Mouse (Mus musculus): Measurements from ENCODE around the gene Ndufa3. TPM values are rescaled to one million over a fixed set of nuclear protein-coding genes. Genes with fewer than 3 reads are reported as not detected.
A peak's percentile ranks its signal among the peaks of the same experiment; 100 is the strongest.

The Ndufa3 gene
- polyA plus RNA-seq, 1 experiment from 2014 or later, result 516 TPM

- Histone ChIP-seq H3K36me3 (ENCODE audit: insufficient read depth, low read length) (peaks cover 28% of the 10 kb centered on the region), H3K9ac (replicated peaks; ENCODE audit: low read length) (peak overlapping the region; percentile 88), H3K27me3 (ENCODE audit: insufficient read depth, low read length) (no peaks in the 10 kb centered on the region), H3K4me1 (ENCODE audit: insufficient read depth, low read length) (peaks cover 22% of the 10 kb centered on the region), H3K9me3 (ENCODE audit: low read length) (no peaks in the 10 kb centered on the region), H3K27ac (ENCODE audit: low read length) (no peak overlapping the region), H3K4me2 (replicated peaks; ENCODE audit: low read depth, low read length) (peak overlapping the region; percentile 95), H3K4me3 (ENCODE audit: low read length) (peak overlapping the region; percentile 71)
- ATAC-seq (ENCODE audit: low FRiP score, low TSS enrichment), result peak; percentile 23; the same call in 1 of the 2 replicates
- 57% methylated on average over 3 of the region's 3 CpGs for WGBS
Observed at GRCm38 (mm10) chr7:3630478-3630815, 13.3 kb downstream of the Ndufa3 start.

GRCm38 (mm10) chr7:3643412-3643811, 26.2 kb downstream of the Ndufa3 start:
- H3K36me3 ChIP-seq (ENCODE audit: insufficient read depth, low read length), result peaks cover 30% of the 10 kb centered on the region
- H3K4me3 ChIP-seq (ENCODE audit: low read length), result no peak overlapping the region
- no peaks in the 10 kb centered on the region for H3K9me3 ChIP-seq (ENCODE audit: low read length)
- no peak overlapping the region for H3K9ac ChIP-seq (replicated peaks; ENCODE audit: low read length)
- no peaks in the 10 kb centered on the region for H3K27me3 ChIP-seq (ENCODE audit: insufficient read depth, low read length)
- H3K27ac ChIP-seq (ENCODE audit: low read length), result no peak overlapping the region
- 69% methylated on average over 5 of the region's 5 CpGs for WGBS
- peak overlapping the region; percentile 67; the same call in 1 of the 2 replicates for H3K4me2 ChIP-seq (replicated peaks; ENCODE audit: low read depth, low read length)
- ATAC-seq (ENCODE audit: low FRiP score, low TSS enrichment), result no peak
- peaks cover 30% of the 10 kb centered on the region for H3K4me1 ChIP-seq (ENCODE audit: insufficient read depth, low read length)

- Histone ChIP-seq H3K9ac (replicated peaks; ENCODE audit: low read length) (peak overlapping the region; percentile 42), H3K36me3 (ENCODE audit: insufficient read depth, low read length) (peaks cover 26% of the 10 kb centered on the region), H3K4me3 (ENCODE audit: low read length) (peak overlapping the region; percentile 76), H3K4me1 (ENCODE audit: insufficient read depth, low read length) (peaks cover 34% of the 10 kb centered on the region), H3K9me3 (ENCODE audit: low read length) (no peaks in the 10 kb centered on the region), H3K4me2 (replicated peaks; ENCODE audit: low read depth, low read length) (peak overlapping the region; percentile 67), H3K27ac (ENCODE audit: low read length) (no peak overlapping the region), H3K27me3 (ENCODE audit: insufficient read depth, low read length) (no peaks in the 10 kb centered on the region)
- ATAC-seq (ENCODE audit: low FRiP score, low TSS enrichment), result no peak
- WGBS, result 16% methylated on average over 9 of the region's 9 CpGs
Observed at GRCm38 (mm10) chr7:3643843-3644242, 26.7 kb downstream of the Ndufa3 start.

- H3K4me1 ChIP-seq (ENCODE audit: insufficient read depth, low read length), result peaks cover 34% of the 10 kb centered on the region
- ATAC-seq (ENCODE audit: low FRiP score, low TSS enrichment), result no peak
- peak overlapping the region; percentile 42 for H3K9ac ChIP-seq (replicated peaks; ENCODE audit: low read length)
- peak overlapping the region; percentile 73 for H3K27ac ChIP-seq (ENCODE audit: low read length)
- H3K27me3 ChIP-seq (ENCODE audit: insufficient read depth, low read length), result no peaks in the 10 kb centered on the region
- peak overlapping the region; percentile 76 for H3K4me3 ChIP-seq (ENCODE audit: low read length)
- WGBS, result under 1% methylated on average over 11 of the region's 11 CpGs
- peaks cover 22% of the 10 kb centered on the region for H3K36me3 ChIP-seq (ENCODE audit: insufficient read depth, low read length)
- no peaks in the 10 kb centered on the region for H3K9me3 ChIP-seq (ENCODE audit: low read length)
- peak overlapping the region; percentile 67 for H3K4me2 ChIP-seq (replicated peaks; ENCODE audit: low read depth, low read length)
Observed at GRCm38 (mm10) chr7:3644348-3644671, 27.1 kb downstream of the Ndufa3 start.

- no peaks in the 10 kb centered on the region for H3K27me3 ChIP-seq (ENCODE audit: insufficient read depth, low read length)
- H3K36me3 ChIP-seq (ENCODE audit: insufficient read depth, low read length), result peaks cover 16% of the 10 kb centered on the region
- peak within 1 kb of the TSS; percentile 91 for H3K4me2 ChIP-seq (replicated peaks; ENCODE audit: low read depth, low read length)
- peak within 1 kb of the TSS; percentile 99 for H3K9ac ChIP-seq (replicated peaks; ENCODE audit: low read length)
- H3K9me3 ChIP-seq (ENCODE audit: low read length), result no peaks in the 10 kb centered on the region
- peaks cover 34% of the 10 kb centered on the region for H3K4me1 ChIP-seq (ENCODE audit: insufficient read depth, low read length)
- peak within 1 kb of the TSS; percentile 76 for H3K4me3 ChIP-seq (ENCODE audit: low read length)
- under 1% methylated on average over 51 of the region's 58 CpGs for WGBS
- peak within 1 kb of the TSS; percentile 99 for H3K27ac ChIP-seq (ENCODE audit: low read length)
- ATAC-seq (ENCODE audit: low FRiP score, low TSS enrichment), result peak; percentile 99
Observed at GRCm38 (mm10) chr7:3644672-3645487, 27.7 kb downstream of the Ndufa3 start, which contains the start of gene Cnot3. Gene Cnot3 (plus strand): TSS chr7:3645268.

GRCm38 (mm10) chr7:3645488-3646025, 28.4 kb downstream of the Ndufa3 start:
- Histone ChIP-seq H3K36me3 (ENCODE audit: insufficient read depth, low read length) (peaks cover 17% of the 10 kb centered on the region), H3K4me3 (ENCODE audit: low read length) (peak overlapping the region; percentile 76), H3K27me3 (ENCODE audit: insufficient read depth, low read length) (no peaks in the 10 kb centered on the region), H3K4me2 (replicated peaks; ENCODE audit: low read depth, low read length) (peak overlapping the region; percentile 91), H3K27ac (ENCODE audit: low read length) (peak overlapping the region; percentile 99), H3K9ac (replicated peaks; ENCODE audit: low read length) (peak overlapping the region; percentile 99), H3K9me3 (ENCODE audit: low read length) (no peaks in the 10 kb centered on the region), H3K4me1 (ENCODE audit: insufficient read depth, low read length) (peaks cover 34% of the 10 kb centered on the region)
- 0% methylated on average over 45 of the region's 58 CpGs for WGBS
- ATAC-seq (ENCODE audit: low FRiP score, low TSS enrichment), result peak; percentile 3; the same call in 1 of the 2 replicates

GRCm38 (mm10) chr7:3646188-3646587, 29.0 kb downstream of the Ndufa3 start:
- no peak for ATAC-seq (ENCODE audit: low FRiP score, low TSS enrichment)
- H3K27ac ChIP-seq (ENCODE audit: low read length), result peak overlapping the region; percentile 99
- peaks cover 34% of the 10 kb centered on the region for H3K4me1 ChIP-seq (ENCODE audit: insufficient read depth, low read length)
- H3K4me2 ChIP-seq (replicated peaks; ENCODE audit: low read depth, low read length), result peak overlapping the region; percentile 91
- H3K36me3 ChIP-seq (ENCODE audit: insufficient read depth, low read length), result peaks cover 18% of the 10 kb centered on the region
- no peaks in the 10 kb centered on the region for H3K9me3 ChIP-seq (ENCODE audit: low read length)
- peak overlapping the region; percentile 76 for H3K4me3 ChIP-seq (ENCODE audit: low read length)
- peak overlapping the region; percentile 99 for H3K9ac ChIP-seq (replicated peaks; ENCODE audit: low read length)
- WGBS, result 10% methylated on average over 9 of the region's 9 CpGs
- no peaks in the 10 kb centered on the region for H3K27me3 ChIP-seq (ENCODE audit: insufficient read depth, low read length)

- no peaks in the 10 kb centered on the region for H3K27me3 ChIP-seq (ENCODE audit: insufficient read depth, low read length)
- H3K9ac ChIP-seq (replicated peaks; ENCODE audit: low read length), result peak overlapping the region; percentile 99
- no peak for ATAC-seq (ENCODE audit: low FRiP score, low TSS enrichment)
- H3K9me3 ChIP-seq (ENCODE audit: low read length), result no peaks in the 10 kb centered on the region
- WGBS, result 58% methylated on average over 4 of the region's 4 CpGs
- H3K4me2 ChIP-seq (replicated peaks; ENCODE audit: low read depth, low read length), result peak overlapping the region; percentile 91
- peaks cover 34% of the 10 kb centered on the region for H3K4me1 ChIP-seq (ENCODE audit: insufficient read depth, low read length)
- H3K4me3 ChIP-seq (ENCODE audit: low read length), result peak overlapping the region; percentile 76
- H3K36me3 ChIP-seq (ENCODE audit: insufficient read depth, low read length), result peaks cover 18% of the 10 kb centered on the region
- no peak overlapping the region for H3K27ac ChIP-seq (ENCODE audit: low read length)
Observed at GRCm38 (mm10) chr7:3646641-3647040, 29.5 kb downstream of the Ndufa3 start.

- H3K4me3 ChIP-seq (ENCODE audit: low read length), result no peak overlapping the region
- H3K27ac ChIP-seq (ENCODE audit: low read length), result no peak overlapping the region
- no peak for ATAC-seq (ENCODE audit: low FRiP score, low TSS enrichment)
- WGBS, result 89% methylated on average over 4 of the region's 4 CpGs
- peaks cover 96% of the 10 kb centered on the region for H3K36me3 ChIP-seq (ENCODE audit: insufficient read depth, low read length)
- no peaks in the 10 kb centered on the region for H3K4me1 ChIP-seq (ENCODE audit: insufficient read depth, low read length)
- no peak overlapping the region for H3K4me2 ChIP-seq (replicated peaks; ENCODE audit: low read depth, low read length)
- H3K9me3 ChIP-seq (ENCODE audit: low read length), result no peaks in the 10 kb centered on the region
- H3K27me3 ChIP-seq (ENCODE audit: insufficient read depth, low read length), result no peaks in the 10 kb centered on the region
- H3K9ac ChIP-seq (replicated peaks; ENCODE audit: low read length), result no peak overlapping the region
Observed at GRCm38 (mm10) chr7:3656966-3657365, 39.8 kb downstream of the Ndufa3 start.

GRCm38 (mm10) chr7:3658578-3658977, 41.4 kb downstream of the Ndufa3 start:
- Histone ChIP-seq H3K9ac (replicated peaks; ENCODE audit: low read length) (no peak overlapping the region), H3K4me1 (ENCODE audit: insufficient read depth, low read length) (peaks cover 2% of the 10 kb centered on the region), H3K4me2 (replicated peaks; ENCODE audit: low read depth, low read length) (no peak overlapping the region), H3K36me3 (ENCODE audit: insufficient read depth, low read length) (peaks cover 91% of the 10 kb centered on the region), H3K27me3 (ENCODE audit: insufficient read depth, low read length) (no peaks in the 10 kb centered on the region), H3K27ac (ENCODE audit: low read length) (no peak overlapping the region), H3K4me3 (ENCODE audit: low read length) (no peak overlapping the region), H3K9me3 (ENCODE audit: low read length) (no peaks in the 10 kb centered on the region)
- WGBS, result 90% methylated on average over 14 of the region's 14 CpGs
- no peak for ATAC-seq (ENCODE audit: low FRiP score, low TSS enrichment)

Measured in kidney, embryonic 16.5 days (tissue).